Mouse (Mus musculus) small intestine, adult 2 months (tissue): ENCODE data around the gene Rabgap1l.

Experiments used
- CTCF ChIP-seq: fragments of 200-500 bp; IDR thresholded peaks from 2 replicates; pipeline ENCODE4 v1.5.1; 2012; ENCODE audit warnings: low read depth, mild to moderate bottlenecking, control low read depth, inconsistent platforms, low read length, moderate library complexity, mixed read lengths; ENCODE audit not compliant: insufficient replicate concordance, insufficient read length; ENCODE audit errors: extremely low read depth
- POLR2A ChIP-seq: fragments of 200-500 bp; IDR thresholded peaks from 2 replicates; pipeline ENCODE4 v1.6.1; 2012; ENCODE audit warnings: low read depth, mild to moderate bottlenecking, control low read depth, inconsistent platforms, low read length, moderate library complexity

DNA sequence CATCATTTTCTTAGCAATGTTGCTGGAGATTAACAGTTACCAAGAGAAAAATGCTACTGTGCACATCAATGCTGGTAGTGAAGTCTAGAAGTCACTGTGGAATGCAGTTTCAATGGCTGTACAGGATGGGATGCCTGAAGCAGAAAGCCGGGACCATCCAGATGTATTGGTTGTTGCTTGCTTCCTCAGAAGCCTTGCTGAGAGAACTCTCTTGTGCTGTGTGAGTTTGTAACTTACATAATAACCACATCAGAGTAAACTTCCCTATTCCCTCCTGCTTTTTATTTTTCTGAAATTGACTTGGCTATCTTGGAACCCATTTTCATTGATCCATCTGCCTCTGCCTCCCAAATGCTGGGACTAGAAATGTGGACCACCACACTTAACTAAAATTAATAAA lies 383.9 kb downstream of the Rabgap1l start:
- TF ChIP-seq POLR2A, result no peak
- no peak for TF ChIP-seq CTCF
